Mouse (Mus musculus): ENCODE data around the gene Dgki. TPM values are rescaled to one million over a fixed set of nuclear protein-coding genes. Genes with fewer than 3 reads are reported as not detected.

Gene Dgki
- total RNA-seq, 1 experiment from 2014 or later: not detected

GRCm38 (mm10) chr6:37100413-37100812, 199.6 kb downstream of the Dgki start:
- ATAC-seq (replicated peaks; ENCODE audit: insufficient number of reproducible peaks, low FRiP score, low TSS enrichment, poor library complexity, severe bottlenecking): no peak

GRCm38 (mm10) chr6:37097356-37098155, 202.4 kb downstream of the Dgki start:
- 0 out of 2 replicates have a peak, but pooled peaks have one; percentile 68 for ATAC-seq (replicated peaks; ENCODE audit: insufficient number of reproducible peaks, low FRiP score, low TSS enrichment, poor library complexity, severe bottlenecking)

GRCm38 (mm10) chr6:37096840-37097305, 203.1 kb downstream of the Dgki start:
- ATAC-seq (replicated peaks; ENCODE audit: insufficient number of reproducible peaks, low FRiP score, low TSS enrichment, poor library complexity, severe bottlenecking): no peak

GRCm38 (mm10) chr6:37089148-37090111, 210.6 kb downstream of the Dgki start:
- ATAC-seq (replicated peaks; ENCODE audit: insufficient number of reproducible peaks, low FRiP score, low TSS enrichment, poor library complexity, severe bottlenecking): no peak

GRCm38 (mm10) chr6:37082990-37083389, 217.0 kb downstream of the Dgki start:
- no peak for ATAC-seq (replicated peaks; ENCODE audit: insufficient number of reproducible peaks, low FRiP score, low TSS enrichment, poor library complexity, severe bottlenecking)

GRCm38 (mm10) chr6:37072401-37073016, 227.5 kb downstream of the Dgki start:
- no peak for ATAC-seq (replicated peaks; ENCODE audit: insufficient number of reproducible peaks, low FRiP score, low TSS enrichment, poor library complexity, severe bottlenecking)

- ATAC-seq (replicated peaks; ENCODE audit: insufficient number of reproducible peaks, low FRiP score, low TSS enrichment, poor library complexity, severe bottlenecking): no peak
Observed at GRCm38 (mm10) chr6:37069836-37070600, 230.0 kb downstream of the Dgki start.

GRCm38 (mm10) chr6:37068737-37069136, 231.2 kb downstream of the Dgki start:
- ATAC-seq (replicated peaks; ENCODE audit: insufficient number of reproducible peaks, low FRiP score, low TSS enrichment, poor library complexity, severe bottlenecking): no peak

GRCm38 (mm10) chr6:37067357-37067756, 232.6 kb downstream of the Dgki start:
- ATAC-seq (replicated peaks; ENCODE audit: insufficient number of reproducible peaks, low FRiP score, low TSS enrichment, poor library complexity, severe bottlenecking): no peak

- no peak for ATAC-seq (replicated peaks; ENCODE audit: insufficient number of reproducible peaks, low FRiP score, low TSS enrichment, poor library complexity, severe bottlenecking)
Observed at GRCm38 (mm10) chr6:37064214-37064830, 235.7 kb downstream of the Dgki start.

- ATAC-seq (replicated peaks; ENCODE audit: insufficient number of reproducible peaks, low FRiP score, low TSS enrichment, poor library complexity, severe bottlenecking): no peak
Observed at GRCm38 (mm10) chr6:37063266-37063665, 236.7 kb downstream of the Dgki start.

- no peak for ATAC-seq (replicated peaks; ENCODE audit: insufficient number of reproducible peaks, low FRiP score, low TSS enrichment, poor library complexity, severe bottlenecking)
Observed at GRCm38 (mm10) chr6:37060114-37060513, 239.9 kb downstream of the Dgki start.

GRCm38 (mm10) chr6:37057957-37058356, 242.0 kb downstream of the Dgki start:
- ATAC-seq (replicated peaks; ENCODE audit: insufficient number of reproducible peaks, low FRiP score, low TSS enrichment, poor library complexity, severe bottlenecking): no peak

GRCm38 (mm10) chr6:37057536-37057935, 242.4 kb downstream of the Dgki start:
- no peak for ATAC-seq (replicated peaks; ENCODE audit: insufficient number of reproducible peaks, low FRiP score, low TSS enrichment, poor library complexity, severe bottlenecking)

GRCm38 (mm10) chr6:37055634-37056033, 244.3 kb downstream of the Dgki start:
- ATAC-seq (replicated peaks; ENCODE audit: insufficient number of reproducible peaks, low FRiP score, low TSS enrichment, poor library complexity, severe bottlenecking): no peak

GRCm38 (mm10) chr6:37055128-37055527, 244.9 kb downstream of the Dgki start:
- ATAC-seq (replicated peaks; ENCODE audit: insufficient number of reproducible peaks, low FRiP score, low TSS enrichment, poor library complexity, severe bottlenecking): no peak

GRCm38 (mm10) chr6:37054435-37055020, 245.5 kb downstream of the Dgki start:
- no peak for ATAC-seq (replicated peaks; ENCODE audit: insufficient number of reproducible peaks, low FRiP score, low TSS enrichment, poor library complexity, severe bottlenecking)

GRCm38 (mm10) chr6:37053411-37053810, 246.6 kb downstream of the Dgki start:
- no peak for ATAC-seq (replicated peaks; ENCODE audit: insufficient number of reproducible peaks, low FRiP score, low TSS enrichment, poor library complexity, severe bottlenecking)

All from monocyte, adult 5-6 weeks (primary cell).